Mouse (Mus musculus): ENCODE results near the gene Prox1. TPM values are rescaled to one million over a fixed set of nuclear protein-coding genes. Genes with fewer than 3 reads are reported as not detected.
A peak's percentile ranks its signal among the peaks of the same experiment; 100 is the strongest.

The Prox1 gene
- polyA plus RNA-seq, 1 experiment from 2014 or later = 10.1 TPM

DNA sequence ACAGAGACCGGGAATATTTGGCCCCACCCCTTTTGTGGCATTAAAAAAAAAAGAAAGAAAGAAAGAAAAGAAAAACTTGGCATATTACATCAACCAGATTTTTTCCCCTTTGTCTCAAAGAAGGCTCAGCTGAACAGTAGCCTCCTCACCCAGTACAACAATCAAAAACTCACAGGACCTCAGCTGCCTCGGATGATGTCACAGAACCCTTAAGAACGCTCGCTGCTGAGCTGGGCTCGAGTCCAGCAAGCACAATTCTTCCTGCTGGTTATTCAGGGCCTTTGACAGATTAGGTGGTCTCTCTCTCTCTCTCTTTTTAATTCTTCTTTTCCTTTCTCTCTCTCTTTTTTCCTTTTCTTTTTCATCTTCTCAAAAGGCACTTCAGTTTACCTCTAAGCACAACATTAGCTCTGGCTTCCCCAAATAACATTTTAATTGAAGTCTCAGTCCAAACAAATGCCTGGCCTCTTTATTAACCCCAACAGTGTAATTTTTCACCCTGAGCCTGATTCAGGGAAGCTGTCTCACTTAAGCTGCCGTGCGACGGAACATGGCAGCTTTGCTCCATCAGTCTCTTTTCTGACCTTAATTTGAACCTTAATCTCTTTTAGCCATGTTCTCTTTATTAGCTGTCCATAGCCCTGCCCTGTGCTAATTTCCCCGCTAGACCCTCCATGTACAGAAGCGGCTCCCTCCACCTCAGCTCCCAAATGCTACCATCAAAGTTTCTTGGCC is 19.9 kb upstream of the Prox1 start:
- H3K4me1 ChIP-seq = peaks cover 19% of the 10 kb centered on the region
- ATAC-seq (replicated peaks) = peak; percentile 71
- no peaks in the 10 kb centered on the region for H3K9me3 ChIP-seq
- peaks cover 33% of the 10 kb centered on the region for H3K27me3 ChIP-seq
- H3K27ac ChIP-seq (replicated peaks) = no peak overlapping the region
- 4% methylated on average over 10 of the region's 10 CpGs for WGBS
- 0 out of 2 replicates have a peak overlapping the region, but pooled peaks have one; percentile 1 for H3K4me2 ChIP-seq (replicated peaks)
- H3K36me3 ChIP-seq = no peaks in the 10 kb centered on the region
- H3K9ac ChIP-seq (replicated peaks) = no peak overlapping the region
- H3K4me3 ChIP-seq = no peak overlapping the region

DNA sequence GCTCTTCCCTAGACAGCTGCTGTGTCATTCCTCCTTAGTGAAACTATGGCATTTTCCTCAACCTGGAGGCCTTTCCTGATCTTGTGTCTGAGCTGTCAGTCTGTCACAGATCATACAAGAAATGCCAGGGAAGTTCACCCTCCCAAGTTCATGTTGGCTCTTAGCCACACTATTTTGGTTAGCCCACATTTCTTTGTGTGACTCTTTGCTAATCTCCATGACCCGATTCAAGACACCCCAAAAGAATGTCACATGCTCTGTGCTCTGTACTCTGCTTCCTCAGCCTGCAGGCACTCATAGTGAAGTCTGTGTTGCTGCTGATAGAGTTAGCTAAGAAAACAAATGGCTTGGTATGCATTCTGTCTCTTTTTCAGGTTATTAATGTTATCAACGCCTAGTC is 18.6 kb upstream of the Prox1 start:
- 74% methylated on average over 2 of the region's 2 CpGs for WGBS
- no peak for ATAC-seq (replicated peaks)

DNA sequence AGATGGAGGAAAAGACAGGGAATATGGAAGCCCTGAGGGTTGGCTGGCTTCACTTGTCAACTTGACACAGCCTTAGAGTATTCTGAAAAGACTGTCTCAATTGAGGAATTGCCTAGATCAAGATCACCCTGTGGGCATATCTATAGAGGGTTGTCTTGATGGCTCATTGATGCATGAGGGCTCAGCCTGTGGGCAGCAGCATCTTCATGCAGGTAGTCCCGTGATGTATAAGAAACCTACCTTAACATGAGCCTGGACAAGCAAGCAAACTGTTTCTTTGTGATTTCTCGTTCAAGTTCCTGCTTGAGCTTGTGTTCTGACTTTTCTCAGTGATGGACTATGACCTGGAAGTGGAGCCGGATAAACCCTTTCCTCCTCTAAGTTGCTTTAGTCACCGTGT is 15.8 kb upstream of the Prox1 start:
- Histone ChIP-seq H3K27me3 (peaks cover 26% of the 10 kb centered on the region; the same call in 1 of the 2 replicates), H3K27ac (replicated peaks) (no peak overlapping the region), H3K4me2 (replicated peaks) (no peak overlapping the region), H3K9me3 (no peaks in the 10 kb centered on the region), H3K4me3 (no peak overlapping the region), H3K36me3 (no peaks in the 10 kb centered on the region), H3K4me1 (peaks cover 10% of the 10 kb centered on the region), H3K9ac (replicated peaks) (no peak overlapping the region)
- 92% methylated on average over 4 of the region's 4 CpGs for WGBS
- ATAC-seq (replicated peaks) = no peak

More for the DNA sequence above, 18.6 kb upstream of the Prox1 start:
- H3K27me3 ChIP-seq = peaks cover 33% of the 10 kb centered on the region
- H3K4me2 ChIP-seq (replicated peaks) = no peak overlapping the region
- no peak overlapping the region for H3K9ac ChIP-seq (replicated peaks)
- peaks cover 19% of the 10 kb centered on the region for H3K4me1 ChIP-seq
- H3K9me3 ChIP-seq = no peaks in the 10 kb centered on the region
- H3K4me3 ChIP-seq = no peak overlapping the region
- H3K36me3 ChIP-seq = no peaks in the 10 kb centered on the region
- H3K27ac ChIP-seq (replicated peaks) = no peak overlapping the region

DNA sequence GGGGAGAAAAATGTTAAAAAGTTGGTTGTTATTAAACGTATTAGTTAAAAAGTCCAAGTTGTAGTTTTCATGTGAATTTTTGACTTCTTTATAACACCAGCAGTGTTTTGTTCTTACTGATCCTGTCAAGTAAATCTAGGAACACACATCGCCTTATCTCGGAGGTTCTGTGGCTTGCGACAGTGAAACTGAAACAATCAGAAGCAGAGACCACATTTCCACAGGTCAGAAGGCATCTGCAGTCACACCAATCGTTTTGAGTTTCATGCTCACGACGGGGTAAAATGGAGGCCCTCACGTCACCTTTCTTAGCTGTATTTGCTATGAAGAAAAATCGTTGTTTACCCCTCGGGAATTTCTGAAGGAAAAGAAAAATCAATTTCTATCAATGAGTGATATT is 14.8 kb upstream of the Prox1 start:
- no peak overlapping the region for H3K4me2 ChIP-seq (replicated peaks)
- 85% methylated on average over 10 of the region's 10 CpGs for WGBS
- H3K27ac ChIP-seq (replicated peaks) = no peak overlapping the region
- no peak for ATAC-seq (replicated peaks)
- H3K4me1 ChIP-seq = peaks cover 2% of the 10 kb centered on the region
- no peak overlapping the region for H3K4me3 ChIP-seq
- H3K36me3 ChIP-seq = no peaks in the 10 kb centered on the region
- no peaks in the 10 kb centered on the region for H3K9me3 ChIP-seq
- peaks cover 27% of the 10 kb centered on the region; the same call in 1 of the 2 replicates for H3K27me3 ChIP-seq
- no peak overlapping the region for H3K9ac ChIP-seq (replicated peaks)

DNA sequence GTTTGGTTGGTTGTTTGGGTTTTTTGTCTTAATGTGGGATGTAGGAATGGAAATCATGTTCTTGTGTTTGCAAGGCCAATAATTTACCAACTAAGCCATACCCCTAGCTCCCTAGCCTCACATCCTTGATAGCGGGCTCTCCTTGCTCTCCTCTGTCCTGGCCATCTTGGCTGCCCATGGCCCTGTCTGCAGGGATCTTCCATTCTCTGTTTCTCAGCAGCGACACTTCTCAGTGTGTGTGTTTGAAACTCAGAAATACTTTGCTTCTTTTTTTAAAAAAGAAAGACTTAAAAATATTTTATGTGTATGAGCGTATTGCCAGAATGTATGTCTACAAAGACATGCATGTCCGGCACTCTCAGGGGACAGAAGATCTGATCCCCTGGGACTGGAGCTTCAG is 13.1 kb upstream of the Prox1 start:
- Histone ChIP-seq H3K27me3 (peaks cover 33% of the 10 kb centered on the region; the same call in 1 of the 2 replicates), H3K9me3 (no peaks in the 10 kb centered on the region), H3K4me3 (no peak overlapping the region), H3K4me2 (replicated peaks) (no peak overlapping the region), H3K27ac (replicated peaks) (no peak overlapping the region), H3K9ac (replicated peaks) (no peak overlapping the region), H3K4me1 (no peaks in the 10 kb centered on the region), H3K36me3 (no peaks in the 10 kb centered on the region)
- 94% methylated on average over 4 of the region's 4 CpGs for WGBS
- ATAC-seq (replicated peaks) = no peak

DNA sequence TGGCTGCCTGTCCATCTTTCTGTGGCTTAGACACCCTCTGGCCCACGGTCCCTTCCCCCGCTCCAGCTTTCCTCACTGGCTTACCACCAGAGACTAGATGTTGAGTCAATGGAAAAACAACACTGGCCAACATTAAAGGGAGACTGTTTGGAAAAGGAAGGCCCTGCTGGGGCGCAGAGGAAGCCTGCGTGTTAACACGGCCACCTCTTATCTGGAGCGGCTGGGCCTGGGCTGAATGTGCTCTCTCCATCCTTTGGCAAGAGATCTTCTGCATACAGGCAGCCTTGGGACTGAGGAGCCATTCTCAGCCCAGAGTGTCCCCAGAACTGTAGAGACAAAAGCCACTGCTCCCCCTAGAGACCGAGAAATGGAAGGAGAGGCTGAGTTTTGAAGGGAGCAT is 11.3 kb upstream of the Prox1 start:
- no peak for ATAC-seq (replicated peaks)
- no peak overlapping the region for H3K4me3 ChIP-seq
- H3K9me3 ChIP-seq = no peaks in the 10 kb centered on the region
- no peaks in the 10 kb centered on the region for H3K36me3 ChIP-seq
- no peak overlapping the region for H3K4me2 ChIP-seq (replicated peaks)
- no peak overlapping the region for H3K27ac ChIP-seq (replicated peaks)
- H3K9ac ChIP-seq (replicated peaks) = no peak overlapping the region
- peaks cover 26% of the 10 kb centered on the region; the same call in 1 of the 2 replicates for H3K27me3 ChIP-seq
- H3K4me1 ChIP-seq = no peaks in the 10 kb centered on the region
- 79% methylated on average over 7 of the region's 7 CpGs for WGBS

DNA sequence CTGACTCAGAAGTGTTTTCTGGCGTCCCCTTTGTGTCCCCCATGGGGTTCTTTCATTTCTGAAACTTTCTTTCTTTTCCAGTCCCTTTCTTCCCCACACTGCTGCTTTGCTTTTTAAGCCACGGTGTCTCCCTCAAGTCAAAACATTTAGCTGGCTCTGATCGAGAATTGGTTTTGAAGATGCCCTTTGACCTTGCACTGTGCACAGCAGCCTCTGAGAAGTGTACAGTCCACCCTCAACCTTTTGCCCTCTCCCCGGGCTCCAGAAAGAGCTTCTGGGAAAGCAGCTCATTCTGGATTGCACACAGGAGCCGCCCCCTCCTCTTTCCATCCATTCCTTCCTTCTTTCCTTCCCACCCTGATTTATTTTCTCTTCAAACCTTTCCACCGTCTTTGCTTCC is 10.3 kb upstream of the Prox1 start:
- Histone ChIP-seq H3K9ac (replicated peaks) (no peak overlapping the region), H3K9me3 (no peaks in the 10 kb centered on the region), H3K4me2 (replicated peaks) (no peak overlapping the region), H3K27ac (replicated peaks) (no peak overlapping the region), H3K27me3 (peaks cover 27% of the 10 kb centered on the region; the same call in 1 of the 2 replicates), H3K4me1 (no peaks in the 10 kb centered on the region), H3K4me3 (no peak overlapping the region), H3K36me3 (no peaks in the 10 kb centered on the region)
- no peak for ATAC-seq (replicated peaks)
- 31% methylated on average over 6 of the region's 6 CpGs for WGBS

DNA sequence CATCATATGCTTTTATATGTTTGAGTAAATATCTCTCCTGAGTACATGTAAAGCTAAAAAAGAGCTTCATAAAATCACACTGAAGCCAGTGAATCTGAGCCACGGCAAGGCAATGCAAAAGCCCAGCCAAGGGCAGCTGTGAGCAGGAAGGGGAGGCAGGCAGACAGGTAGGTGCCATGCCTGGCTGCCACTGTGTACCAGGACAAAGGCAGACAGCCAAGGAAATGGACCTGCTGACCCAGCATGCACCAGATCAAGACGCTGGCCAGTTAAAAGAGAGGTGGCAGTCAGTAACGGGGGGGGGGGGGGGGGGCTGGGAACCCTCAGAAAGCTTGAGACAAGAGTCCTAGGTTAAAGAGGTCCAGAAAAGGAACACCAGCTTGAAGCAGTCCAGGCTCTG is 6.4 kb upstream of the Prox1 start:
- H3K9me3 ChIP-seq = no peaks in the 10 kb centered on the region
- H3K27ac ChIP-seq (replicated peaks) = no peak overlapping the region
- 28% methylated on average over 2 of the region's 3 CpGs for WGBS
- no peak overlapping the region for H3K4me2 ChIP-seq (replicated peaks)
- no peak overlapping the region for H3K9ac ChIP-seq (replicated peaks)
- H3K36me3 ChIP-seq = no peaks in the 10 kb centered on the region
- no peak for ATAC-seq (replicated peaks)
- H3K4me1 ChIP-seq = peaks cover 33% of the 10 kb centered on the region
- peaks cover 34% of the 10 kb centered on the region for H3K27me3 ChIP-seq
- no peak overlapping the region for H3K4me3 ChIP-seq

DNA sequence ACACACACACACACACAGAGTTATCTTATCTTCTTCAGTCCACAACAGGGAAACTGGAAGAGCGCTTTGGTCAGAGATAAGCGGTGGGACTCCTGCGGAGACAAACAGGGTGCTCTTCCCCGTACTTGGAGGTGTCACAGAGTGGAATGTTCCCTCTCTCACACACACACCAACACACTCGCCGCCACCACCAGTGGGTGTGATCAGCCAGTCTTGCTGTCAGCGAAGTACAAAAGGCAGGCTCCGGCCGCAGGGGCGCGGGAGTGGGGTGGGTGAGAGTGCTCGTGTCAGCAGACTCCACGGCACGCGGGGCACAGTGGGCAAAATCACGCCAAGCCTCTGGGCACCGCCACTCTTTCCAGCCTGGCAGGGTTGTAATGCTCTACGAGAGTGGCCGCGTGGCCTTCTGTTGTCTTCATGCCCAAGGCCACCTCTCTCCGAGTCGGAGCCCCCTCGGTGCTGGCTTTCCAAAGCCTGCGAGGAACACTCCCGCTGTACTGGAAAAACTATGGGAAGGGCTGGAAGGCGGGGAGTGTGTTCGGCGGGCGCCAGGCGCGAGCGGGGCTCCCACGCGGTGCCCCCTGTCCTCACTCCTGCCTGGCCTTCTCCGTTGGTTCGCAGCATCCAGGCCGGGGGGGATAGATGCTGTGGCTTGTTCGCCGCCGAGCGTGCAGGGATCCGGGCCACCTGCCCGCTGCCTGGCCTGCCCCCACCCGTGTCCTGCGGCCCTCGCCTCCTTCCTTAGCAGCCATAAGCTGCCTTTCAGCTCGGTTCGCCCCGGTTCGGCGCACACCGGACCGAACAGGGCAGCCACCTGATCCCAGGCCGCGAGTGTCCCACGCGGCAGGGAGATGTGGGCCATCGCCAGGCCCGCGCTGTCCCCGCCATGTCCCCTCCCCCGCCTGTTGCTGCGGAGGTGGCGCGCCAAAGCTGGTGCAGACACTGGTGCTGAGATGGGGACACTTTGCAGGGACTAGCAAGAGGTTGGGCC is 4.5 kb upstream of the Prox1 start:
- Histone ChIP-seq H3K36me3 (no peaks in the 10 kb centered on the region), H3K9ac (replicated peaks) (peak overlapping the region; percentile 31; the same call in 1 of the 2 replicates), H3K9me3 (no peaks in the 10 kb centered on the region), H3K27ac (replicated peaks) (0 out of 2 replicates have a peak overlapping the region, but pooled peaks have one; percentile 17), H3K4me1 (peaks cover 41% of the 10 kb centered on the region), H3K4me2 (replicated peaks) (peak overlapping the region; percentile 64), H3K4me3 (peak overlapping the region; percentile 35), H3K27me3 (peaks cover 26% of the 10 kb centered on the region)
- no peak for ATAC-seq (replicated peaks)
- 4% methylated on average over 65 of the region's 65 CpGs for WGBS

DNA sequence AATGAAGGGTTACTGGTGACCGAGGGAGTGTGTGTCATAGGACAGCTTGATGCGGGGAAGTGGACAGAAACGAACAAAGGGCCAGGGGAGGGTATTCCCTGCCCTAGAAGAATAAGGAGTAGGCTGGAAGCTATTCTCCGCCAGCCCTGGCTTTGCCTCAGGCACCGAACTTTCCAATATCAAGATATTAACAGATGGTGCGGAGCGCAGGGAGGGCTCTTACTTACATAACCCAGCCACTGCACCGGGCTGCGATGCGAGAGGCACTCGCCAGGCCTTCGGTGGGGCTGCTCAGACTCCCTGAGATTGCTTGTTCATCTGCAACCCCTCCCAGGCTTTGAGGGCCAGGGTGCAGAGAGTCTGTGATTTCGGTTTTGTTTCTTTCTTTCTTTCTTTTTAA is 3.7 kb upstream of the Prox1 start:
- Histone ChIP-seq H3K27ac (replicated peaks) (no peak overlapping the region), H3K4me3 (no peak overlapping the region), H3K4me1 (peaks cover 48% of the 10 kb centered on the region)

DNA sequence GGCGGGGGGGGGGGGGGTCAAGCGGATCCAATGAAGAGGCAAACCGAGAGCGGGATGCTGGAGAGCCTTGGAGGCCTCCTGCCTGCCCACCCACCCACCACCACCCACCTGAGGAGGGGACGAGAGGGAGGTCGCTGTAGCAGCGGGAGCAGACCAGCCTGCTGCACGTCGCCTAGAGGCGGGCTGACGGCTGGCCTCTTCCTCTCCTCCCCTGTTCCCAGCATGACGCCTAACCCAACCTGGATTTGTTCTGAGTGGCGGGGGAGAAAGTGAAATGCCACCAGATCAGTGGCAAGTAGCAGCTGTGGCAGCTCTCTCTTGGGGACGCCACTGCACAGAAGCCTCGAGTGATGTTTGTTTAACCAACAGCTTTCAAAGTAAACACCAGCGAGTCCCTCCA is 3.1 kb upstream of the Prox1 start:
- H3K27ac ChIP-seq (replicated peaks) = no peak overlapping the region
- no peak overlapping the region for H3K4me3 ChIP-seq
- no peak overlapping the region for H3K4me2 ChIP-seq (replicated peaks)
- 12% methylated on average over 15 of the region's 16 CpGs for WGBS
- H3K9ac ChIP-seq (replicated peaks) = no peak overlapping the region
- no peak for ATAC-seq (replicated peaks)
- peaks cover 23% of the 10 kb centered on the region for H3K27me3 ChIP-seq
- H3K4me1 ChIP-seq = peaks cover 55% of the 10 kb centered on the region
- H3K36me3 ChIP-seq = no peaks in the 10 kb centered on the region
- no peaks in the 10 kb centered on the region for H3K9me3 ChIP-seq

More for the DNA sequence above, 3.7 kb upstream of the Prox1 start:
- WGBS = 9% methylated on average over 13 of the region's 13 CpGs
- H3K27me3 ChIP-seq = peaks cover 23% of the 10 kb centered on the region
- H3K36me3 ChIP-seq = no peaks in the 10 kb centered on the region
- H3K4me2 ChIP-seq (replicated peaks) = peak overlapping the region; percentile 64; the same call in 1 of the 2 replicates
- ATAC-seq (replicated peaks) = no peak
- no peak overlapping the region for H3K9ac ChIP-seq (replicated peaks)
- no peaks in the 10 kb centered on the region for H3K9me3 ChIP-seq

DNA sequence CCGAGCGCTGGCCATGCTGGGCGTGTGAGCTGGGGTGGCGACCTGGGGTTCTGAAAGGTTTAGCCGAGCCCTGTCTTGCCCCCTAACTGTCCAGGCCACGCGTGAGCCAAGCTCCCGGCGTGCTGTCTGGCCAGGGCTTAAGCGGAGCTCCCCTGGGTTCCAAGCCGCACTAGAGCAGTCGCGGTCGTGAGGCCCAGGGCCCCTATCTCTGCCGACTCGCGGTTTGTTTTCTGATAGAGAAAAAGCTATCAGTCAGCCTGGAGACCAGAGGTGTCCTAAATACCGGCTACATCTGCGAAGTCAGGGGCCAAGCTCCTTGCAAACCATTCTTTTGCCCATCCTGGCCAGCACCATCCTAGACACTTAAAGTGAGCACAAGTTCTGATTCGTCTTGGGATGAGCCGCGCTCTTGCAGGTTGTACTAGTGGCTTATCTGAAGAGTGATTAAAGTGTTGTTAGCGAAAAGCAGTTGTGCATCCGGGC is 2.5 kb upstream of the Prox1 start:
- Histone ChIP-seq H3K27ac (replicated peaks) (no peak overlapping the region), H3K4me1 (peaks cover 57% of the 10 kb centered on the region), H3K9me3 (no peaks in the 10 kb centered on the region), H3K4me3 (peak overlapping the region; percentile 13), H3K9ac (replicated peaks) (no peak overlapping the region), H3K36me3 (no peaks in the 10 kb centered on the region), H3K4me2 (replicated peaks) (peak overlapping the region; percentile 85), H3K27me3 (peaks cover 23% of the 10 kb centered on the region)
- WGBS = 2% methylated on average over 24 of the region's 24 CpGs
- ATAC-seq (replicated peaks) = no peak

Data from forebrain, embryonic 15.5 days (tissue).